Comparison of ENCODE assay signal across 20 mouse cellular contexts in genomic region chr2:18710356-18710755, GRCm38 (mm10). TPM values are rescaled to one million over a fixed set of nuclear protein-coding genes. Genes with fewer than 3 reads are reported as not detected.
DNase-seq lines count a peak whose midpoint lies in the region; ATAC-seq and TF ChIP-seq lines count a peak whose summit lies in the region.
"Had no signal": no experiment of that assay in that cellular context is flagged by ENCODE, and none has a peak within 500 bp of the region (broad histone marks: within the 10 kb centered on the region; RNA-seq: fewer than 3 reads in every experiment).

No protein-coding gene starts in this region.

- no peak for TF ChIP-seq CTCF in heart, adult 2 months (IDR thresholded peaks at IDR 0.05)

- intact Hi-C loops in heart, adult 2 months (cut with DNase I): no loop called here

- H3K9ac ChIP-seq in heart, adult 2 months (ENCODE audit: low read depth, low read length): no peak overlapping the region
- H3K9ac ChIP-seq in midbrain, embryonic 11.5 days (ENCODE audit: low read length): no peak overlapping the region
- H3K9ac ChIP-seq in midbrain, embryonic 16.5 days (ENCODE audit: low read depth, low read length): no peak overlapping the region
- H3K9ac ChIP-seq: embryonic facial prominence, embryonic 12.5 days; forebrain, embryonic 12.5 days; forebrain, postnatal 0 days; heart, embryonic 12.5 days; hindbrain, embryonic 15.5 days had no signal

- no peak for TF ChIP-seq EP300 in heart, adult 2 months (IDR thresholded peaks at IDR 0.05; ENCODE audit: insufficient read depth, low read depth, low read length)

- WGBS in heart, adult 2 months: 43% methylated on average over 3 of the region's 3 CpGs
- 80% methylated on average over 3 of the region's 3 CpGs for WGBS in midbrain, embryonic 11.5 days
- WGBS in midbrain, embryonic 16.5 days: 70% methylated on average over 3 of the region's 3 CpGs

- no peak overlapping the region for H3K4me2 ChIP-seq in midbrain, embryonic 11.5 days
- no peak overlapping the region for H3K4me2 ChIP-seq in midbrain, embryonic 16.5 days (ENCODE audit: low read length)
- H3K4me2 ChIP-seq: embryonic facial prominence, embryonic 12.5 days; forebrain, embryonic 12.5 days; heart, embryonic 12.5 days; hindbrain, embryonic 15.5 days had no signal

- H3K27ac ChIP-seq in heart, adult 2 months: no peak overlapping the region
- no peak overlapping the region for H3K27ac ChIP-seq in midbrain, embryonic 11.5 days (ENCODE audit: low read depth, low read length)
- H3K27ac ChIP-seq in midbrain, embryonic 16.5 days (ENCODE audit: low read length): no peak overlapping the region
- H3K27ac ChIP-seq: embryonic facial prominence, embryonic 12.5 days; forebrain, embryonic 12.5 days; gastrocnemius, adult 2 months; hindbrain, embryonic 15.5 days had no signal

- peak; percentile 82 for DNase-seq in heart, adult 11 months
- DNase-seq in heart, adult 2 months: no peak
- DNase-seq in midbrain, embryonic 11.5 days (ENCODE audit: low spot score, missing footprints): peak; percentile 41
- peak; percentile 49 for DNase-seq in brain, adult 2 months (ENCODE audit: low read depth, low spot score)
- no peak for DNase-seq in thymus, postnatal 0 days (ENCODE audit: low spot score)
- no peak for DNase-seq in adrenal gland, adult 18-20 months (ENCODE audit: low spot score in 2 of 2)
- DNase-seq: adrenal gland, postnatal 10 days; cerebellum, adult 11-12 months; cerebellum, adult 9-10 months; cerebellum, postnatal 25 days; forebrain, postnatal 0 days; gastrocnemius, adult 2 months; gastrocnemius, postnatal 25 days had no signal

- no peaks in the 10 kb centered on the region for H3K79me2 ChIP-seq in heart, adult 2 months (replicated peaks; ENCODE audit: control insufficient read depth, insufficient read depth, low read length)

- no peak for ATAC-seq in midbrain, embryonic 11.5 days (ENCODE audit: low FRiP score)
- no peak for ATAC-seq in midbrain, embryonic 16.5 days
- ATAC-seq: forebrain, postnatal 0 days; intestine, embryonic 16.5 days had no signal

- no peaks in the 10 kb centered on the region for H3K4me1 ChIP-seq in heart, adult 2 months (ENCODE audit: control insufficient read depth, insufficient read depth, low read length)
- no peaks in the 10 kb centered on the region for H3K4me1 ChIP-seq in midbrain, embryonic 11.5 days (ENCODE audit: control insufficient read depth, insufficient read depth, low read length)
- no peaks in the 10 kb centered on the region for H3K4me1 ChIP-seq in midbrain, embryonic 16.5 days (ENCODE audit: control insufficient read depth, insufficient read depth, low read length)
- H3K4me1 ChIP-seq: embryonic facial prominence, embryonic 12.5 days; forebrain, embryonic 12.5 days; heart, embryonic 12.5 days; hindbrain, embryonic 15.5 days had no signal

- no peaks in the 10 kb centered on the region for H3K27me3 ChIP-seq in heart, adult 2 months (ENCODE audit: control insufficient read depth, insufficient read depth, low read length)
- no peaks in the 10 kb centered on the region for H3K27me3 ChIP-seq in midbrain, embryonic 11.5 days (ENCODE audit: control insufficient read depth, insufficient read depth, low read length)
- H3K27me3 ChIP-seq in midbrain, embryonic 16.5 days (ENCODE audit: control insufficient read depth, insufficient read depth, low read depth, low read length): no peaks in the 10 kb centered on the region; the same call in 1 of the 2 replicates
- H3K27me3 ChIP-seq: embryonic facial prominence, embryonic 12.5 days had no signal

- no peak for TF ChIP-seq POLR2A in heart, adult 2 months (IDR thresholded peaks at IDR 0.05; ENCODE audit: insufficient read depth, low read depth, low read length)

- no peak overlapping the region for H3K4me3 ChIP-seq in heart, adult 2 months
- H3K4me3 ChIP-seq in midbrain, embryonic 11.5 days (ENCODE audit: low read depth, low read length): no peak overlapping the region
- no peak overlapping the region for H3K4me3 ChIP-seq in midbrain, embryonic 16.5 days (ENCODE audit: low read depth, low read length)
- H3K4me3 ChIP-seq: embryonic facial prominence, embryonic 12.5 days; forebrain, embryonic 12.5 days; gastrocnemius, adult 2 months; heart, embryonic 12.5 days; hindbrain, embryonic 15.5 days had no signal

- H3K9me3 ChIP-seq in midbrain, embryonic 11.5 days (ENCODE audit: control insufficient read depth, low read length): no peaks in the 10 kb centered on the region
- no peaks in the 10 kb centered on the region for H3K9me3 ChIP-seq in midbrain, embryonic 16.5 days (replicated peaks; ENCODE audit: control insufficient read depth, low read length, poor library complexity, severe bottlenecking)
- H3K9me3 ChIP-seq: embryonic facial prominence, embryonic 12.5 days; forebrain, embryonic 12.5 days; heart, embryonic 12.5 days; hindbrain, embryonic 15.5 days had no signal

- no peaks in the 10 kb centered on the region for H3K36me3 ChIP-seq in heart, adult 2 months (ENCODE audit: control insufficient read depth, insufficient read depth, low read length)
- no peaks in the 10 kb centered on the region for H3K36me3 ChIP-seq in midbrain, embryonic 11.5 days (ENCODE audit: control insufficient read depth, insufficient read depth, low read length)
- no peaks in the 10 kb centered on the region for H3K36me3 ChIP-seq in midbrain, embryonic 16.5 days (ENCODE audit: control insufficient read depth, insufficient read depth, low read length)
- H3K36me3 ChIP-seq: embryonic facial prominence, embryonic 12.5 days; forebrain, embryonic 12.5 days; heart, embryonic 12.5 days; hindbrain, embryonic 15.5 days had no signal

RNA-seq across cellular contexts. Expression of gene Spag6, which starts 16.5 kb away (rescaled TPM):
- total RNA-seq in heart, adult 2 months (2021): under 1 TPM; 0.26 to 0.36 TPM
- polyA plus RNA-seq in heart, adult 2 months (2012; rRNA removed): 0.20 and 0.32 TPM in 2 replicates
- 0.25 and 0.48 TPM in 2 replicates for polyA plus RNA-seq in midbrain, embryonic 11.5 days (2014; fragmentation: Nextera tagmentation; extraction: Ambion mirVana)
- polyA plus RNA-seq in midbrain, embryonic 16.5 days (2015; fragmentation: Nextera tagmentation; extraction: Ambion mirVana): 0.10 TPM in 1 of 2 replicates, not detected in the other
- not detected in 2 replicates for polyA plus RNA-seq in thymus, postnatal 0 days (2015; fragmentation: Nextera tagmentation; extraction: Ambion mirVana)
- total RNA-seq in adrenal gland, adult 18-20 months (2021): under 1 TPM; 0.51 to 0.66 TPM
- total RNA-seq: forebrain, postnatal 0 days; granulocyte monocyte progenitor cell, adult 5-6 weeks had no signal

RNA-seq across cellular contexts. Expression of gene Bmi1, which starts 33.5 kb away (rescaled TPM):
- 10 to 100 TPM; 59.2 to 70.6 TPM for total RNA-seq in heart, adult 2 months (2021)
- 22.3 and 54.4 TPM in 2 replicates for polyA plus RNA-seq in heart, adult 2 months (2012; rRNA removed)
- 42.8 and 46.4 TPM in 2 replicates for polyA plus RNA-seq in midbrain, embryonic 11.5 days (2014; fragmentation: Nextera tagmentation; extraction: Ambion mirVana)
- polyA plus RNA-seq in midbrain, embryonic 16.5 days (2015; fragmentation: Nextera tagmentation; extraction: Ambion mirVana): 19.4 and 21.0 TPM in 2 replicates
- polyA plus RNA-seq in thymus, postnatal 0 days (2015; fragmentation: Nextera tagmentation; extraction: Ambion mirVana): 15.7 TPM in 2 replicates
- total RNA-seq in adrenal gland, adult 18-20 months (2021): 10 to 100 TPM; 63.8 to 81.4 TPM

RNA-seq across cellular contexts. Expression of gene Commd3, which starts 38.2 kb away (rescaled TPM):
- total RNA-seq in heart, adult 2 months (2021): 100 to 1,000 TPM in 1 of 2 experiments, 10 to 100 TPM in 1; 95.0 to 102 TPM
- polyA plus RNA-seq in heart, adult 2 months (2012; rRNA removed): 53.1 and 87.5 TPM in 2 replicates
- 119 and 122 TPM in 2 replicates for polyA plus RNA-seq in midbrain, embryonic 11.5 days (2014; fragmentation: Nextera tagmentation; extraction: Ambion mirVana)
- polyA plus RNA-seq in midbrain, embryonic 16.5 days (2015; fragmentation: Nextera tagmentation; extraction: Ambion mirVana): 188 and 194 TPM in 2 replicates
- polyA plus RNA-seq in thymus, postnatal 0 days (2015; fragmentation: Nextera tagmentation; extraction: Ambion mirVana): 275 and 308 TPM in 2 replicates
- total RNA-seq in adrenal gland, adult 18-20 months (2021): 100 to 1,000 TPM; 105 to 112 TPM

Comparison
In these comparisons a context has a peak if more than half of its experiments do, and no peak if none do; other contexts are left out.
1. DNase-seq: peak in heart, adult 11 months (single experiment), midbrain, embryonic 11.5 days (single experiment) and brain, adult 2 months (single experiment); none in heart, adult 2 months (0 of 2), thymus, postnatal 0 days (single experiment) and adrenal gland, adult 18-20 months (0 of 2).